Mouse (Mus musculus) liver, embryonic 14.5 days (tissue): Measurements from ENCODE around the gene Plekhg3. TPM values are rescaled to one million over a fixed set of nuclear protein-coding genes. Genes with fewer than 3 reads are reported as not detected.

Experiments used
- ATAC-seq: fragments of 200-750 bp; cut with Nextera tagmentation; 2 replicates; pipeline ENCODE4 v1.8.0; 2017; ENCODE audit warnings: moderate number of reproducible peaks, mild to moderate bottlenecking, moderate library complexity; ENCODE audit not compliant: insufficient read depth
- DNase-seq, 3 experiments: peaks; one replicate each; pipeline ENCODE4 v3.0.0-alpha.2; 2012 to 2013; ENCODE audit warnings: low read depth in 3 of 3, low spot score in 3 of 3
- H3K27ac ChIP-seq: fragments of 300-500 bp; sonication (generic); 2 replicates; pipeline ENCODE4 v1.5.1; 2014; ENCODE audit warnings: moderate library complexity, mild to moderate bottlenecking, control low read depth, inconsistent platforms
- H3K27me3 ChIP-seq: fragments of 300-500 bp; sonication (generic); 2 replicates; pipeline ENCODE4 v1.6.1; 2014; ENCODE audit warnings: mild to moderate bottlenecking, low read length, moderate library complexity; ENCODE audit not compliant: control insufficient read depth, insufficient read depth
- H3K36me3 ChIP-seq: fragments of 300-500 bp; sonication (generic); replicated peaks from 2 replicates; pipeline ENCODE4 v1.6.1; 2014; ENCODE audit warnings: low read depth; ENCODE audit not compliant: control insufficient read depth, insufficient read depth
- H3K4me1 ChIP-seq, 2 experiments: fragments of 200-500 bp in 1 of 2; fragments of 300-500 bp in 1 of 2; sonication (generic) in 1 of 2; replicated peaks; 2 replicates each; pipeline ENCODE4 v1.6.1; 2012 to 2014; ENCODE audit warnings: antibody characterized with exemption in 1 of 2, inconsistent platforms in 1 of 2, low read length in 1 of 2; ENCODE audit not compliant: control insufficient read depth in 2 of 2, insufficient read depth in 2 of 2
- H3K4me2 ChIP-seq: fragments of 300-500 bp; sonication (generic); 2 replicates; pipeline ENCODE4 v1.6.1; 2014; ENCODE audit warnings: low read depth, mild to moderate bottlenecking, control low read depth, moderate library complexity
- H3K4me3 ChIP-seq, 2 experiments: fragments of 200-500 bp in 1 of 2; fragments of 300-500 bp in 1 of 2; sonication (generic) in 1 of 2; 2 replicates each; pipeline ENCODE4 v1.5.1; 2012 to 2014; ENCODE audit warnings: low read depth in 2 of 2, low read length in 2 of 2, mild to moderate bottlenecking in 2 of 2, control low read depth in 1 of 2, inconsistent platforms in 1 of 2, moderate library complexity in 1 of 2; ENCODE audit not compliant: insufficient read depth in 1 of 2
- H3K9ac ChIP-seq: fragments of 300-500 bp; sonication (generic); replicated peaks from 2 replicates; pipeline ENCODE4 v1.6.1; 2014; ENCODE audit warnings: mild to moderate bottlenecking, control low read depth, moderate library complexity
- H3K9me3 ChIP-seq: fragments of 300-500 bp; sonication (generic); 2 replicates; pipeline ENCODE4 v1.6.1; 2016; ENCODE audit warnings: low read length, mixed read lengths; ENCODE audit not compliant: control insufficient read depth
- CTCF ChIP-seq: IDR thresholded peaks from 2 replicates; pipeline ENCODE4 v1.5.1; 2016; ENCODE audit warnings: antibody characterized with exemption, low read depth, control low read depth
- EP300 ChIP-seq: IDR thresholded peaks from 2 replicates; pipeline ENCODE4 v1.6.1; 2016; ENCODE audit warnings: antibody characterized with exemption, low read depth
- WGBS: fragments of 180-500 bp; shearing (Covaris S2); extraction: QIAGEN DNeasy Blood & Tissue Kit; methylation state at CpG from one replicate; pipeline ENCODE4 v1.1.7; 2014; ENCODE audit not compliant: insufficient replicate concordance; 5-methylcytosine and 5-hydroxymethylcytosine counted together
- polyA plus RNA-seq, 2 experiments: library from polyadenylated mRNA; depleted of rRNA in 1 of 2; stranded (reverse) in 1 of 2; unstranded in 1 of 2; fragments of >200 nt; fragmentation: Nextera tagmentation in 1 of 2; extraction: Ambion mirVana in 1 of 2; gene quantifications; 2 replicates each; pipeline versions ENCODE4 v1.2.1 to v1.2.3; 2012 to 2014

Plekhg3 gene
- polyA plus RNA-seq, 2 experiments: 1.4 to 5.0 TPM

DNA sequence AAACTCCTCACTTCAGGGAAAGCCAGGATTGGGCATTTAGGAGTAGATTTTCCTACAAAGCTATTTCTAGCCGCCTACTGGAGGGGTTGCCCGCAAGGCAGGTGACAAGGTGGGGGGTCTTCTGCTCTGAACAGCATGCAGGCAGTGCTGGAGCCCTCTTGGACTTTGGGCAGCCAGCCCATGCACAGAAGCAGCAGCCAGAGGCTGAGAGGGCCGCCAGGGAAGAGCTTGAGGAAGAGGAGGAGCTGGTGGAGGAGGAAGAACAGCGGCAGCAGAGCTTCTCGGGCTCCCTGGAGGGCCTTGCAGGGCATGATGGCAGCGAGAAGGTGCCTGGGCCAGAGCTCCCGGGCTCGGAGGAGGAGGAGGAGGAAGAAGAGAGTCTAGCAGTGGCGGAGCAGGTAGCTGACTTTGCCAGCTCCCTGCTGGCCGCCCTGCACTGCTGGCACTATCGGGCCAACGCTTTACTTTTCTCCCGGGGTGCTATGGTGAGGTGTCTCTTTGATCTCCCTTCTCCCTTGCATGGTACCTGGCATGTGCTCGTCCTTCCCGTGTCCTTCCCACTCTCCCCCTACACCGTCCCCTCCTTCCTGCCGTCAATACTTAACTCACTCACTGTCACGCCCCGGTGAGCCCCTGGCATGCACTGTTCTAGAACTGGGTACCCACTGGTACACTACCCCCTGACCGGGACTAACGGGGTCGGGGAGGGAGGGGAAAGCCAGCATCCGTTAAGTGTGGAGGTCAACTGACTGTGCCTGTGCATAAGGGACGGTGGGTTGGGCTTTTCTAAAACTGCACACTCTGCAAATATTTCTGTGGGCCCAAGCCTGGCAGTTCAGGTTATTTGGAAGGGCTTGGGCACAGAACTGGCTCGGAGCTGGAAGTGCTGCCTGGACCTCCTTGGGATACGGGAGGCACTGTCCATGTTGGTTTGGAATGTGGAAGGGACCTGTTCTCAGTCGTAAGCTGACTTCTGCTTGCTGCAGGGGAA, 41.9 kb downstream of the Plekhg3 start:
- no peak overlapping the region for H3K9ac ChIP-seq
- H3K27me3 ChIP-seq: no peaks in the 10 kb centered on the region
- no peaks in the 10 kb centered on the region for H3K9me3 ChIP-seq
- TF ChIP-seq CTCF (no peak), EP300 (no peak)
- no peak overlapping the region for H3K4me2 ChIP-seq
- no peak overlapping the region for H3K27ac ChIP-seq
- H3K36me3 ChIP-seq: no peaks in the 10 kb centered on the region
- H3K4me3 ChIP-seq: no peak overlapping the region
- WGBS: 68% methylated on average over 24 of the region's 27 CpGs
- ATAC-seq (no peak), DNase-seq (no peak)
- H3K4me1 ChIP-seq: peaks cover 8 to 9% of the 10 kb centered on the region in 2 experiments

DNA sequence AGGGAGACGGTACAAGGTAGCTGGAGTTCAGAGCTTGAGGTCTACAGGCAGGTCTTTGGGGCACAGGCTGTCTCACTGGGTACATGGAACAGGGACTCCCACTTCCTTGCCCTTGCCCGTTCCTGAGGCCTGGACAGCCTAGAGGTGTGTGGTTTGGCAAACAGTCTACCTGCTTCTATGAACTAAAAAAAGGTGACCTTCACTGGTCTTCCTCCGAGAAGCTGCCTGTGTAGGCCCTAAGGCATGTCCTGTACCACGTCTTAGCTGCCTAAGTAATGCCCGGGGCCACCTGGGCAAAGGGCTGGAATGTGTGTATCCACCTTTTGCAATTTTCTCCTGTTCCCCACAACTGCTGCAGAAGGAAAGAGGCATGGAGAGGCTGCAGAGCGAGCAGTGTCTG, 42.7 kb downstream of the Plekhg3 start:
- H3K4me3 ChIP-seq: no peak overlapping the region
- no peaks in the 10 kb centered on the region for H3K9me3 ChIP-seq
- WGBS: 67% methylated on average over 6 of the region's 6 CpGs
- no peaks in the 10 kb centered on the region for H3K36me3 ChIP-seq
- DNase-seq: no peak
- H3K4me1 ChIP-seq: peaks cover 8 to 9% of the 10 kb centered on the region in 2 experiments
- H3K27ac ChIP-seq: no peak overlapping the region
- TF ChIP-seq CTCF (no peak), EP300 (no peak)
- no peaks in the 10 kb centered on the region for H3K27me3 ChIP-seq
- H3K4me2 ChIP-seq: no peak overlapping the region
- H3K9ac ChIP-seq: no peak overlapping the region
- no peak for ATAC-seq

DNA sequence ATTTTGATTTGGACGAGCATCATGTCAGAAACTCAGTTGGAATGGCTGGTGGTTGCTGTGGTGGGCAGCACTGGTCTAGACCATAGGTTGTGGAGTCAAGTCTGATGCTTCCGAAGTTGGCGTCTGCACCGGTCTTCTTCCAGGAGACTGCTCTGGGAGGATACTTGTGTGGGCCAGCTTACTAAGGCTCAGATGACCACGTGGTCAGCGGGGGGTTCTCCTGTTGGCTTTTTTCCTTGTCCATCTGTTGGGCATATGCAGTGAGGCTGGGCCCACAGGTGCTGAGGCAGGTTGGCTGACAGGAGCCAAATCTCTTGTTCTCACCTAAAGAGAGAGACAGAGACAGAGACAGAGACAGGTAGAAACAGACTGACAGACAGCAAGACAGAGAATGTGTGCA, 44.1 kb downstream of the Plekhg3 start:
- WGBS: 83% methylated on average over 6 of the region's 6 CpGs
- no peak for ATAC-seq
- Histone ChIP-seq H3K27ac (no peak overlapping the region), H3K9ac (no peak overlapping the region), H3K4me2 (no peak overlapping the region), H3K4me3 (no peak overlapping the region), H3K9me3 (no peaks in the 10 kb centered on the region), H3K4me1 (peaks cover 8 to 9% of the 10 kb centered on the region in 2 experiments), H3K27me3 (no peaks in the 10 kb centered on the region), H3K36me3 (no peaks in the 10 kb centered on the region)
- no peak for DNase-seq
- no peak for TF ChIP-seq CTCF
- no peak for TF ChIP-seq EP300

DNA sequence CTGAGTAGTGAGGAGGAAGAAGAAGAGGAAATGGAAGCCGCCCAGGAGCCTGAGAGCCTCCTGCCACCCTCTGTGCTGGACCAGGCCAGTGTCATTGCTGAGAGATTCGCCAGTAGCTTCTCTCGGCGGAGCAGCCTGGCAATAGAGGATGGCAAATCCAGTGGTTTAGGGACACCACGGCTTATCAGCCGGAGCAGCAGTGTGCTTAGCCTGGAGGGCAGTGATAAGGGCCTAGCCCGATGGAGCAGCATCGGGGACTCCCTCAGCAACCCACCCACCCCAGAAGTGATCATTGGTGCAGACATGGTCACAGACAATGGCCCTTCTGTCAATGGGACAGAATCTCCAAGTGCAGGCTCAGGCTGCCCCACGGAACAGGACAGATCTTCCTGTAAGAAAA, 45.4 kb downstream of the Plekhg3 start:
- 17% methylated on average over 9 of the region's 9 CpGs for WGBS
- DNase-seq (peak in 2 of 3 experiments; percentile 46 to 51), ATAC-seq (peak; percentile 79)
- peak overlapping the region; percentile 20 for H3K4me2 ChIP-seq
- no peak overlapping the region for H3K9ac ChIP-seq
- TF ChIP-seq EP300 (peak; percentile 69), CTCF (no peak)
- H3K9me3 ChIP-seq: no peaks in the 10 kb centered on the region
- H3K36me3 ChIP-seq: no peaks in the 10 kb centered on the region
- H3K27me3 ChIP-seq: no peaks in the 10 kb centered on the region
- peaks cover 8 to 9% of the 10 kb centered on the region in 2 experiments for H3K4me1 ChIP-seq
- no peak overlapping the region for H3K4me3 ChIP-seq
- no peak overlapping the region for H3K27ac ChIP-seq

DNA sequence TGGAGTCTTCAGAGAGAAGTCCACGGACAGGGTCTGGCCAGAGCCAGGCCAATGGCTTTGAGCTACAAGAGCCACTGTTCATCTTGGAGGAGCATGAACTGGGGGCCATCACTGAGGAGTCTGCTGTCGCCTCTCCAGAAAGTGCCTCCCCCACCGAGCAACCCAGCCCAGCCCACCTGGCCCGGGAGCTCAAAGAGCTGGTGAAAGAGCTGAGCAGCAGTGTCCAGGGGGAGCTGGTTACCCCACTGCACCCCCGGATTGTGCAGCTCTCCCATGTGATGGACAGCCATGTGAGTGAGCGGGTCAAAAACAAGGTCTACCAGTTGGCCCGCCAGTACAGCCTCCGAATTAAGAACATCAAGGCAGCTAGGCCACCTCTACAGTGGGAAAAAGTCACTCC, 46.1 kb downstream of the Plekhg3 start:
- no peaks in the 10 kb centered on the region for H3K27me3 ChIP-seq
- no peak overlapping the region for H3K27ac ChIP-seq
- DNase-seq (no peak), ATAC-seq (no peak)
- H3K9me3 ChIP-seq: no peaks in the 10 kb centered on the region
- H3K36me3 ChIP-seq: no peaks in the 10 kb centered on the region
- no peak overlapping the region for H3K4me2 ChIP-seq
- no peak overlapping the region for H3K4me3 ChIP-seq
- WGBS: 72% methylated on average over 8 of the region's 8 CpGs
- H3K9ac ChIP-seq: no peak overlapping the region
- H3K4me1 ChIP-seq: peaks cover 8 to 9% of the 10 kb centered on the region in 2 experiments
- no peak for TF ChIP-seq EP300
- TF ChIP-seq CTCF: no peak
